Mouse (Mus musculus): ENCODE measurements around the gene Tiam2. TPM values are rescaled to one million over a fixed set of nuclear protein-coding genes. Genes with fewer than 3 reads are reported as not detected.

The Tiam2 gene
- polyA plus RNA-seq, 1 experiment from 2014 or later: 3.4 TPM

- Histone ChIP-seq H3K9ac (no peak overlapping the region), H3K36me3 (no peaks in the 10 kb centered on the region), H3K27me3 (replicated peaks) (no peaks in the 10 kb centered on the region), H3K9me3 (no peaks in the 10 kb centered on the region), H3K4me3 (replicated peaks) (no peak overlapping the region), H3K4me1 (replicated peaks) (no peaks in the 10 kb centered on the region), H3K4me2 (replicated peaks) (no peak overlapping the region), H3K27ac (no peak overlapping the region)
- WGBS: 30% methylated on average over 3 of the region's 3 CpGs
- no peak for ATAC-seq
Observed at GRCm38 (mm10) chr17:3498086-3498485, 171.7 kb downstream of the Tiam2 start.

- no peaks in the 10 kb centered on the region for H3K4me1 ChIP-seq (replicated peaks)
- no peaks in the 10 kb centered on the region for H3K36me3 ChIP-seq
- ATAC-seq: no peak
- H3K4me3 ChIP-seq (replicated peaks): no peak overlapping the region
- H3K9ac ChIP-seq: no peak overlapping the region
- no peak overlapping the region for H3K27ac ChIP-seq
- H3K9me3 ChIP-seq: no peaks in the 10 kb centered on the region
- no peak overlapping the region for H3K4me2 ChIP-seq (replicated peaks)
- WGBS: 87% methylated on average over 3 of the region's 3 CpGs
- no peaks in the 10 kb centered on the region for H3K27me3 ChIP-seq (replicated peaks)
Observed at GRCm38 (mm10) chr17:3498580-3498979, 172.2 kb downstream of the Tiam2 start.

DNA sequence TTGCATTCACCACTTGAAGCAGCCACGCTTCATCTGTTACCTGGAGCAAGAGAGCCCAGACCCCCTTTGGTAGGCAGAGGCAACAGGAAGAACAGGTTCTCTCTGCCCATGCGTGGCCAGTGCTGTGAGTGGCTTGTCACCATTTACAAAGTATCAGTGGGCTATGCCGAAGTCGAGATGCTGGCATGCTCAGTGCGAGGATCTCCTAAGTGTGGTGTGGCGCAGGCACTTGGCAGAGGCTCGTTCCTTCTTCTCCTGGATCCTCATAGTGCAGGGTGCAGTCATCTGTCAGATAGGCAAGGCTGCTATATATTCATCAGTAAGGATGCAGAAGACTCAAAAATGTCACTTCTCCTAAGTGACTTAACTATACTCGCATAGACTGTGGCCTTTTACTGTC lies 173.1 kb downstream of the Tiam2 start:
- 88% methylated on average over 8 of the region's 8 CpGs for WGBS
- no peak overlapping the region for H3K27ac ChIP-seq
- H3K36me3 ChIP-seq: no peaks in the 10 kb centered on the region
- no peaks in the 10 kb centered on the region for H3K4me1 ChIP-seq (replicated peaks)
- H3K9ac ChIP-seq: no peak overlapping the region
- H3K27me3 ChIP-seq (replicated peaks): no peaks in the 10 kb centered on the region
- H3K9me3 ChIP-seq: no peaks in the 10 kb centered on the region
- ATAC-seq: no peak
- H3K4me2 ChIP-seq (replicated peaks): no peak overlapping the region
- H3K4me3 ChIP-seq (replicated peaks): no peak overlapping the region

- Histone ChIP-seq H3K27me3 (replicated peaks) (no peaks in the 10 kb centered on the region), H3K9ac (no peak overlapping the region), H3K4me1 (replicated peaks) (no peaks in the 10 kb centered on the region), H3K4me3 (replicated peaks) (no peak overlapping the region), H3K27ac (no peak overlapping the region), H3K4me2 (replicated peaks) (no peak overlapping the region), H3K9me3 (no peaks in the 10 kb centered on the region), H3K36me3 (no peaks in the 10 kb centered on the region)
- 95% methylated on average over 6 of the region's 6 CpGs for WGBS
- ATAC-seq: no peak
Observed at GRCm38 (mm10) chr17:3500076-3500475, 173.7 kb downstream of the Tiam2 start.

DNA sequence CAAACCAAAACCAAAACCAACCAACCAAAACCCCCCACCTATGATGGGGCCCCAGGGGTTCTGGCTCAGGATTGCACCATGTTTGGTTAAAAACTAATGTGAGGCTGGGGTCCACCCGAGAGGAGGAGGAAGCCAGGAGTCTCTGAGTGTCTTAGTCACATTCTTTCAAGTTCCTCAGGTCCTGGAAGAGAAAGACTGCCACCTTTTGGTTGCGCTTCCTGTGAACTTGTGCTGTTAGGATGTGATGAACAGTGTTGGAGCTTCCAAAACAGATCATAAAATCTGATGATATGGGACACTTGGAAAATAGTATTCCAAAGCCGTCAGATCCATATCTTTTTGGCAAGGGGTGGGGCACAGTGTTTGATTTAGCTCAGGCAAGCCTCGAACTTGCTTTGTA lies 174.6 kb downstream of the Tiam2 start:
- 82% methylated on average over 4 of the region's 4 CpGs for WGBS
- Histone ChIP-seq H3K9me3 (no peaks in the 10 kb centered on the region), H3K27me3 (replicated peaks) (no peaks in the 10 kb centered on the region), H3K4me3 (replicated peaks) (no peak overlapping the region), H3K9ac (no peak overlapping the region), H3K36me3 (no peaks in the 10 kb centered on the region), H3K27ac (no peak overlapping the region), H3K4me1 (replicated peaks) (no peaks in the 10 kb centered on the region), H3K4me2 (replicated peaks) (no peak overlapping the region)
- no peak for ATAC-seq

DNA sequence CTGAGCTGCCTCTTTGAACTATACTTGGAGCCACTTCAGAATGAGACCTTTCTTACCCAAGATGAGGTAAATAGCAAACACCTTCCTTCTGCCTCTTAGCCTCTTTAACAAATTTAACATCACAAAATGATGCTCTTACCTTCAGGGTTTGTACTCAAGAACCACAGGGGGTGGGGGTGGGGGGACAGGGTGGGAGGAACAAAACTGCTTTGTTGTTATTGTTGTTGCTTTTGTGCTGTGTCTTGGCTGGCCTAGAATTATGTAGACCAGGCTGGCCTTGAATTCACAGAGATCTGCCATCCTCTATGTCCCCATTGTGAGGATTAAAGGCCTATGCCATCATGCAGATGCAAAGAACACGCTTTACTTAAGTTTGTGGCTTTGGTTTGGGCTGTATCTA lies 179.3 kb downstream of the Tiam2 start:
- no peak for ATAC-seq
- no peak overlapping the region for H3K9ac ChIP-seq
- 85% methylated on average over 1 of the region's 1 CpGs for WGBS
- no peaks in the 10 kb centered on the region for H3K36me3 ChIP-seq
- H3K4me2 ChIP-seq (replicated peaks): no peak overlapping the region
- H3K4me1 ChIP-seq (replicated peaks): no peaks in the 10 kb centered on the region
- H3K9me3 ChIP-seq: no peaks in the 10 kb centered on the region
- H3K27me3 ChIP-seq (replicated peaks): no peaks in the 10 kb centered on the region
- H3K27ac ChIP-seq: no peak overlapping the region
- no peak overlapping the region for H3K4me3 ChIP-seq (replicated peaks)

DNA sequence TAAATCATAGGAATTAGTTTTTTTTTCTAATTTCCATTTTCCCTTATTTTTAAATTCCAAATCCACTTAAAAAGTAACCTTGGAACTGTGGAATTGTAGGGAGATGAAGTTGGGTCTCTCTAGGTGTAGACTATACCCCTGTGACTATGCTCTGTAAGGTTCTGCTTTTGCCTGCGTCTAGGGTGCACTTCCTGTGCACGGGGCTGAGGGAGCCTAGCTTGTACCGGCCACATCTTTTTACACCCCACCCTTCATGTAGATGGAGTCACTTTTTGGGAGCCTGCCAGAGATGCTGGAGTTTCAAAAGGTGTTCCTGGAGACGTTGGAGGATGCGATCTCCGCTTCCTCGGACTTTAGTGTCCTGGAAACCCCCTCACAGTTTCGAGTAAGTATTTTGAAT lies 180.1 kb downstream of the Tiam2 start:
- Histone ChIP-seq H3K4me2 (replicated peaks) (no peak overlapping the region), H3K9ac (no peak overlapping the region), H3K36me3 (no peaks in the 10 kb centered on the region), H3K27ac (no peak overlapping the region), H3K9me3 (no peaks in the 10 kb centered on the region), H3K4me3 (replicated peaks) (no peak overlapping the region), H3K27me3 (replicated peaks) (no peaks in the 10 kb centered on the region), H3K4me1 (replicated peaks) (no peaks in the 10 kb centered on the region)
- 85% methylated on average over 8 of the region's 8 CpGs for WGBS
- ATAC-seq: no peak

DNA sequence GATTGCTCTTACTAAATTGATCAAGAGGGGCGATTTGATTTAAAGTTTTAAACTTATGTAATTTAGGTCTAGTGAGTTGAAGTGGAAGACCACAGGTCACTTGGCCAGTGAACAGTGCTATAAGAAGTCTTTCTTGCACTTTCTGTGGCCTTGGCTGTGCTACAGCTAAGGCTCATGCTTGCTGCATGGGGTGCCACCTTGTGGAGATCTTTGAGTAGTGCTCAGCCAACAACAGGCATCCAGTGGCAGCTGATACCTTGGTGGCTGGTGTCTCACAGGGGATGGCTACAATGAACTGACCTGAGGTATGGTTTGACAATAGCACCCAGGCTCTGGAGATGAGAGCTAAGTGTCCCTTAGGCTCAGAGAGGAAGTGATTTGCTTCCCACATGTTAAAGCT lies 183.5 kb downstream of the Tiam2 start:
- no peak overlapping the region for H3K27ac ChIP-seq
- no peak overlapping the region for H3K4me2 ChIP-seq (replicated peaks)
- no peak overlapping the region for H3K4me3 ChIP-seq (replicated peaks)
- no peaks in the 10 kb centered on the region for H3K27me3 ChIP-seq (replicated peaks)
- no peak overlapping the region for H3K9ac ChIP-seq
- ATAC-seq: peak; percentile 74
- WGBS: 25% methylated on average over 1 of the region's 1 CpGs
- no peaks in the 10 kb centered on the region for H3K4me1 ChIP-seq (replicated peaks)
- no peaks in the 10 kb centered on the region for H3K9me3 ChIP-seq
- H3K36me3 ChIP-seq: no peaks in the 10 kb centered on the region

DNA sequence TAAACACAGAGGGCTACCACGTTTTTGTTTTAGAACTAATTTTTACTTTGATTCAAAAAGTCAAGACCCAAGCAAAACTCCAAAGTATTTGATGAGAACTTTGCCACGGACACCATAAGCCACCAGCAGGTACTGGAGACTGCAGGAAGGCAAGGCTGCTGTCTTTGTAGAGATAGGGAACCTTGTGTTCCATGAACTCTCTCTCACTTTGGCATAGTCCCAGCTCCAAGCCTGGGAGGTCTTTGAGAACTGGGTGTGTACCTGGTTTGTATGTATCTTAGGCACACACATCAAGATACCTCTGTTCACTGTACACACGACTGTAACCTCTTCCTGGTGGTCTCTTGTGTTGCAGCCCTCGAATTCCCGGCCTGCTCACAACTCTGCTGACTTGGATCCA lies 187.9 kb downstream of the Tiam2 start:
- H3K4me1 ChIP-seq (replicated peaks): no peaks in the 10 kb centered on the region
- WGBS: 81% methylated on average over 5 of the region's 5 CpGs
- no peak for ATAC-seq
- H3K9me3 ChIP-seq: no peaks in the 10 kb centered on the region
- H3K9ac ChIP-seq: no peak overlapping the region
- H3K4me2 ChIP-seq (replicated peaks): no peak overlapping the region
- H3K4me3 ChIP-seq (replicated peaks): no peak overlapping the region
- H3K27ac ChIP-seq: no peak overlapping the region
- no peaks in the 10 kb centered on the region for H3K27me3 ChIP-seq (replicated peaks)
- no peaks in the 10 kb centered on the region for H3K36me3 ChIP-seq

- no peak overlapping the region for H3K27ac ChIP-seq
- H3K27me3 ChIP-seq (replicated peaks): no peaks in the 10 kb centered on the region
- no peak overlapping the region for H3K9ac ChIP-seq
- H3K4me1 ChIP-seq (replicated peaks): no peaks in the 10 kb centered on the region
- no peaks in the 10 kb centered on the region for H3K36me3 ChIP-seq
- ATAC-seq: no peak
- 91% methylated on average over 8 of the region's 8 CpGs for WGBS
- H3K9me3 ChIP-seq: no peaks in the 10 kb centered on the region
- H3K4me2 ChIP-seq (replicated peaks): no peak overlapping the region
- no peak overlapping the region for H3K4me3 ChIP-seq (replicated peaks)
Observed at GRCm38 (mm10) chr17:3515851-3516250, 189.5 kb downstream of the Tiam2 start.

DNA sequence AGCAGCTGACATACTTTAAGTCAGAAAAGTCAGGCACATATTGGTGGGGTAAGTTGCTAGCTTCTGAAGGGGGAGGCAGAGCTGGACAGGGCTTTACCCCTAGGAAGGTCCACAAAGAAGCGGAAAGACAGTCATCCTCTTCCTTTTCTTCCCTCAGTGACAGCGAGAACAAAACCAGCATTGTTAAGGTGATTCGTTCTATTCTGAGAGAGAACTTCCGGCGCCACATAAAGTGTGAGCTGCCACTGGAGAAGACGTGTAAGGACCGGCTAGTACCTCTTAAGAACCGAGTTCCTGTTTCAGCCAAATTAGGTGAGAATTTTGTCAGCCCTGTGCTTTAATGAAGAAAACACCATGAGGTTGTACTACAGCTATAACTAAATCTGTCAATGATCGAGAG lies 190.0 kb downstream of the Tiam2 start:
- no peaks in the 10 kb centered on the region for H3K27me3 ChIP-seq (replicated peaks)
- H3K9ac ChIP-seq: no peak overlapping the region
- ATAC-seq: no peak
- WGBS: 75% methylated on average over 9 of the region's 9 CpGs
- no peak overlapping the region for H3K27ac ChIP-seq
- H3K36me3 ChIP-seq: no peaks in the 10 kb centered on the region
- no peak overlapping the region for H3K4me2 ChIP-seq (replicated peaks)
- no peaks in the 10 kb centered on the region for H3K4me1 ChIP-seq (replicated peaks)
- no peak overlapping the region for H3K4me3 ChIP-seq (replicated peaks)
- H3K9me3 ChIP-seq: no peaks in the 10 kb centered on the region

- Histone ChIP-seq H3K4me2 (replicated peaks) (no peak overlapping the region), H3K4me3 (replicated peaks) (no peak overlapping the region), H3K36me3 (no peaks in the 10 kb centered on the region), H3K9me3 (no peaks in the 10 kb centered on the region), H3K4me1 (replicated peaks) (no peaks in the 10 kb centered on the region), H3K27me3 (replicated peaks) (no peaks in the 10 kb centered on the region), H3K27ac (no peak overlapping the region), H3K9ac (no peak overlapping the region)
- ATAC-seq: peak; percentile 85
- 80% methylated on average over 5 of the region's 5 CpGs for WGBS
Observed at GRCm38 (mm10) chr17:3520344-3520743, 194.0 kb downstream of the Tiam2 start.

DNA sequence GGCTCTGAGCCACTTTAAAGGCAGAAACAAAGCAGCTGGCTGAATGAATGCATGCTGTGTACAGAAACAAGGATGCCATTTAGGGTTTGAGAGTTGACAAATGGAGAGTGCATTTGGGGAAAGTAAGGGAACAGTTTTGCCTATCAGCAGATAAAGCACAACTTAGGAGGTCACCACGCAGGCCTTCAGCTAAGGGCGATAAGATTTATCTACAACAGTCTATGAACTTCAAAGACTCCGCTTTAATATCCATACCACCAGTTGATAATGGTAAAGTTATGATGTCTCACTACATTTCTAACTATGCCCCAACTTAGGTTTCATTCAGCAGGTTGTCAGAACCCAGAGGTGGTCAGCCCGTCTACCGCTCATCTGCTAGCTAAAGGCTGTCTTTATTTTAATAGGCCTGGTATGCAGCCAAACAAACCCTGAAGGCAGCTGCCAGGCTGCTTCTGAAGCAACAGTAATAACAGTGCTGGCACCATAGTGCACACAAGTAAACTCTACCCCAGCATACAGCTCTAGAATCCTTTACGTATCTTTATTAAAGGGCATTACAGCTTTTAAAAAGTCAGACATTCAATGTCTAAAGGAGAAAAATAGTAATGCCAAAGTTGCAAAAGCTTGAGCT lies 201.6 kb downstream of the Tiam2 start:
- Histone ChIP-seq H3K27ac (no peak overlapping the region), H3K4me2 (replicated peaks) (no peak overlapping the region), H3K9me3 (no peaks in the 10 kb centered on the region), H3K9ac (no peak overlapping the region), H3K4me3 (replicated peaks) (no peak overlapping the region), H3K36me3 (no peaks in the 10 kb centered on the region), H3K4me1 (replicated peaks) (no peaks in the 10 kb centered on the region), H3K27me3 (replicated peaks) (no peaks in the 10 kb centered on the region)
- 78% methylated on average over 6 of the region's 6 CpGs for WGBS
- ATAC-seq: no peak
